Mouse (Mus musculus) right cerebral cortex, postnatal 25 days (tissue): ENCODE data around the gene B430306N03Rik.

Experiments
- DNase-seq: peaks from one replicate; pipeline ENCODE4 v3.0.0; 2022

The B430306N03Rik gene

DNA sequence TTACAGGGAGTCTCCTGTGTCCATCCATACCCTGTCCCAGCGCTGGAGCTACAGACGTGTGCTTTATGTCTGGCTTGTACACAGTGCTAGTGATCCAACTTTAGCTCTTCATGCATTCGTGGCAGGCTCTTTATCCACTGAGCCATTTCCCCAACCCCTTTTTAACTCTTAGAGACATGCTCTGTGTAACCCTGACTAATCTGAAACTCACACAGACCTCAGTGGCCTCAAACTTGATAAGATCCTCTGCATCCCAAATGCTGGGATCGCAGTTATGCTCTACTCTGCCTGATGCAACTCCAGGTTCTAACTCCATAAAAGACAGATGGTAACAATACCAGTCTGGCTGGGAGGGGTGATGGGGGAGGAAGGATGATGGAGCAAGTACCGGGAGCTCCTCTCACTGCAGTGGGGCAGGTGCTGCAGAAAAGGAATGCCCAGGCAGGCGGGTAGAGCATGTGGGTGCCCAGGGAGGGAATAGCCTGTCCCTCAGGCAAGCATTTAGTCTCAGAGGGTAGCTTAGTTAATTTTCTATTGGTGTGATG is 47.6 kb downstream of the B430306N03Rik start:
- no peak for DNase-seq

DNA sequence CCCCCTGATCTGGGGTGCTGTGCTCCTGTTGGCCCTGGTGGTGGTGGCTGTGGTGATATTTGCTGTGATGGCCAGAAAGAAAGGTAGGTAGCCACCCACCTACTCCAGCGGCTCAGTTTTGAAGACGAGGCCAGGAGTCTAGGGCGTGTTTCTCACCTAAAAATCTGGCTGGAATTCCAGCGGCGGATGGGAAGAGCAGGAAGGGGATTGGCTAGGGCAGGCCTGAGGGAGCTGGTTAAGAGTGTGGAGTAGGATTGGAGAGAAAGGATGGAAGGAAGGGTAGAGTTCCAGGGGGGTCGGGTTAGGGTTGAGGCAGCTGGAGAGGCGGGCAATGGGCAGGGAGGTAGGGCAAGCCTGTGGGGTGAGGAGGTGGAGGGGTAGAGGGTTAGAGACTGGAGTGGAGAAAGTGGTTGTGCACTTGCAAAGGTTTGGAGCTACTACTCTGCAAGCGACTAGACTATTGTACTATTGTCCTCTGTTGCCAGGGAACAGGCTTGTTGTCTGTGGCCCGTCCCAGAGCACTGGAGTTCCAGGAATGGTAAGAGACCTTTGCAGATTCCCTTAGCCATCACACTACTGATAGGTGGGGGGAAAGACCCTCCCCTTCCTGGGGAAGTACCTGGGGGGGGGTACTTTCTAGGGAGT is 49.7 kb downstream of the B430306N03Rik start:
- no peak for DNase-seq

DNA sequence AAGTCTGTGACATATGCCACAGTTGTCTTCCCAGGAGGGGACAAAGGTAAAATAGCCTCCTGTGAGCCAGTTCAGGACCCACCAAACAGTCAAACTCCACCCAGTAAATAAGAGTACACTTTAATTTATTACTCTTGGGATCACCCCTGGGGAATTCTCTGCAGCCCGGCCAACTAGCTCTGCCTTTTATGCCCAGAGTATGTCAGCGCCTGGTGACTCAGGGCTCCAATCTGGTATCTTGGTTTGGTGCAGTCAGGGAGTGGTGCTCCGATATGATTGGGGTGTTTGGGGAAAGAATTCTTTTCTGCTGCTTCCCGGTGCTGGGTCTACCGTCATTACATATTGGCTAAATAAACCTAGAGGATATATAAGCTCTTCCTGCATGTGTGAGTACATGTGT is 50.9 kb downstream of the B430306N03Rik start:
- DNase-seq: no peak

GRCm38 (mm10) chr17:48371621-48372020 is 55.7 kb downstream of the B430306N03Rik start:
- no peak for DNase-seq

GRCm38 (mm10) chr17:48372987-48373386 is 57.0 kb downstream of the B430306N03Rik start:
- DNase-seq: peak; percentile 42

DNA sequence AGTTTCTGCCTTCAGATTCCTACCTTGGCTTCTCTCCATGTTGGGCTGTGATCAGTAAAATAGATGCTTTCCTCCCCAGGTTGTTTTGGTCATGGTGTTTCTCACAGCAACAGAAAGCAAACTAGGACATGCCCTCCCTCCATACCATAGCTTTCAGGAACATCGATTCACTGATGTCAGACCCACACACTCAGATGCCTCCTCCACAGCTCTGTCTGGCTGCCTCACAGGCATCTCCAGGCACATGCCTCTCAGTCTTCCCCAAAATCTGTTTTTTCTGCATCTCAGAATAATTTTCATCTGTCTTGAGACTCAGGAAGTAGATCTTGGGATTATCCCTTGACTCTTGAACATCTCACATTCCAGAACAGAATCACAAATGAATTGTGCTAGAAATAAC is 60.2 kb downstream of the B430306N03Rik start:
- DNase-seq: no peak
